Comparison of ENCODE assay signal across 9 mouse cellular contexts in the genomic region with DNA sequence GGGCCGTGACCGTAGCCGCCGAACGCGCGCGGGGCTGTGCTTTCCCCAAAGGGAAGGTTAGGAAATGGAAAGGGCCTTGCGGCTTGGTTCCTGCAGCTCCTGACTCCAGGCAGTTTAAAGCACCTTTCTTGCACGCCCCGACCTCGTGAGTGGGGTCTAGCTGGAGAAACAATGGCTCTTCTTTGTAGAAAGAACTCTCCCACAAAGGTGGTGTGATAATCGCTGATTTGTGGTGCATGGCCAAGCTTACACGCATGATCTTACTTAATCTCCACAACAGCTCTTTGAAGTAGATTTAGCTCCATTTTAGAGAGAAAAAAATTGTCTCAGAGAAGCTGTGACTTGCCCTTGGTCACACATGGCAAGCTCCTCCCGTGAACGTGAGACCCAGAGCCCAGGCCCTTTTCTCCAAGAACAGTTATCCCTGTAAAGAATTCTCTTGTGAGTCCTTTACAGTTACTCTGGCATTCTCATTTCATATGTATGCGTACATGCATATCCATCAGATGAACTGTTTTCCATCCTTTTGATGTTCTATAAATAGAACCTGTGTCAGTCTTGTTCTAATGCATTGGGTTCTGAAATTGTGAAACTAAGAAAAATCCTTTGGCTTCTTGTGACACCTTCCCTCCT. TPM values are rescaled to one million over a fixed set of nuclear protein-coding genes. Genes with fewer than 3 reads are reported as not detected.
DNase-seq lines count a peak whose midpoint lies in the region; ATAC-seq lines count a peak whose summit lies in the region.
"Had no signal": no experiment of that assay in that cellular context is flagged by ENCODE, and none has a peak within 500 bp of the region (broad histone marks: within the 10 kb centered on the region; RNA-seq: fewer than 3 reads in every experiment).

No protein-coding gene starts in this region.

- H3K4me2 ChIP-seq in heart, embryonic 13.5 days, result peak overlapping the region; percentile 86
- H3K4me2 ChIP-seq in forebrain, embryonic 13.5 days, result peak overlapping the region; percentile 74
- peak overlapping the region; percentile 87 for H3K4me2 ChIP-seq in liver, embryonic 16.5 days (ENCODE audit: low read depth, low read length)

- H3K27ac ChIP-seq in heart, embryonic 13.5 days (replicated peaks), result 0 out of 2 replicates have a peak overlapping the region, but pooled peaks have one; percentile 63
- H3K27ac ChIP-seq in forebrain, embryonic 13.5 days, result peak overlapping the region; percentile 88
- no peak overlapping the region for H3K27ac ChIP-seq in liver, embryonic 16.5 days (ENCODE audit: low read length)

- H3K4me3 ChIP-seq in heart, embryonic 13.5 days, result peak overlapping the region; percentile 94
- peak overlapping the region; percentile 95 for H3K4me3 ChIP-seq in forebrain, embryonic 13.5 days
- H3K4me3 ChIP-seq in liver, embryonic 16.5 days (ENCODE audit: low read depth, low read length), result peak overlapping the region; percentile 75

- H3K36me3 ChIP-seq in heart, embryonic 13.5 days, result no peaks in the 10 kb centered on the region
- no peaks in the 10 kb centered on the region for H3K36me3 ChIP-seq in forebrain, embryonic 13.5 days (ENCODE audit: poor library complexity, severe bottlenecking)
- H3K36me3 ChIP-seq in liver, embryonic 16.5 days (ENCODE audit: control insufficient read depth, insufficient read depth), result no peaks in the 10 kb centered on the region

- no peaks in the 10 kb centered on the region for H3K27me3 ChIP-seq in heart, embryonic 13.5 days (replicated peaks)
- H3K27me3 ChIP-seq in forebrain, embryonic 13.5 days, result no peaks in the 10 kb centered on the region
- H3K27me3 ChIP-seq in liver, embryonic 16.5 days (ENCODE audit: control insufficient read depth, insufficient read depth, low read depth, low read length), result no peaks in the 10 kb centered on the region
- H3K27me3 ChIP-seq: Patski had no signal

- 3% methylated on average over 17 of the region's 17 CpGs for WGBS in heart, embryonic 13.5 days
- whole genome bisulfite sequencing in forebrain, embryonic 13.5 days, result 1% methylated on average over 17 of the region's 17 CpGs
- WGBS in liver, embryonic 16.5 days (ENCODE audit: insufficient replicate concordance), result 7% methylated on average over 17 of the region's 17 CpGs

- DNase-seq in heart, postnatal 4 days, result no peak
- DNase-seq in ES-CJ7 (ENCODE audit: low read depth, low spot score), result peak; percentile 36
- DNase-seq in thymus, postnatal 10 days (ENCODE audit: low spot score in 2 of 2), result no peak
- no peak for DNase-seq in adrenal gland, adult 8-10 months

- peaks cover 38% of the 10 kb centered on the region for H3K4me1 ChIP-seq in heart, embryonic 13.5 days
- H3K4me1 ChIP-seq in forebrain, embryonic 13.5 days, result peaks cover 58% of the 10 kb centered on the region
- peaks cover 12% of the 10 kb centered on the region for H3K4me1 ChIP-seq in liver, embryonic 16.5 days (ENCODE audit: control insufficient read depth, low read depth, low read length)

- H3K9me3 ChIP-seq in heart, embryonic 13.5 days, result no peaks in the 10 kb centered on the region
- no peaks in the 10 kb centered on the region for H3K9me3 ChIP-seq in forebrain, embryonic 13.5 days (replicated peaks)
- no peaks in the 10 kb centered on the region for H3K9me3 ChIP-seq in liver, embryonic 16.5 days (replicated peaks; ENCODE audit: control insufficient read depth, low read length)

- peak overlapping the region; percentile 98 for H3K9ac ChIP-seq in heart, embryonic 13.5 days
- peak overlapping the region; percentile 99 for H3K9ac ChIP-seq in forebrain, embryonic 13.5 days
- H3K9ac ChIP-seq in liver, embryonic 16.5 days (ENCODE audit: low read depth, low read length), result peak overlapping the region; percentile 80

- no peak; the same call in 1 of the 2 replicates for ATAC-seq in heart, embryonic 13.5 days (ENCODE audit: extremely low read depth, insufficient number of reproducible peaks, low FRiP score, low TSS enrichment)
- peak; percentile 2; the same call in 1 of the 2 replicates for ATAC-seq in forebrain, embryonic 13.5 days
- ATAC-seq in liver, embryonic 16.5 days (ENCODE audit: low read depth), result no peak
- ATAC-seq in monocyte, adult 5-6 weeks (replicated peaks; ENCODE audit: insufficient number of reproducible peaks, low FRiP score, low TSS enrichment, poor library complexity, severe bottlenecking), result no peak

RNA-seq across cellular contexts. Expression of gene Dock7, which starts 0.5 kb away (rescaled TPM):
- polyA plus RNA-seq in heart, embryonic 13.5 days (2015; fragmentation: Nextera tagmentation; extraction: Ambion mirVana), result 23.1 and 24.5 TPM in 2 replicates
- 10 to 100 TPM; 30.6 to 37.8 TPM for total RNA-seq in heart, postnatal 4 days (2021)
- polyA plus RNA-seq in forebrain, embryonic 13.5 days (2015; fragmentation: Nextera tagmentation; extraction: Ambion mirVana), result 81.0 and 90.2 TPM in 2 replicates
- 8.0 and 9.6 TPM in 2 replicates for polyA plus RNA-seq in liver, embryonic 16.5 days (2015; fragmentation: Nextera tagmentation; extraction: Ambion mirVana)
- 13.4 to 22.9 TPM (median 19.7 TPM) in 3 replicates for total RNA-seq in monocyte, adult 5-6 weeks (2017)
- total RNA-seq in adrenal gland, adult 8-10 months (2022), result 10 to 100 TPM; 51.0 to 56.0 (median 52.8) TPM
